Mouse (Mus musculus): ENCODE measurements around the gene Mycl.

Gene Mycl

DNA sequence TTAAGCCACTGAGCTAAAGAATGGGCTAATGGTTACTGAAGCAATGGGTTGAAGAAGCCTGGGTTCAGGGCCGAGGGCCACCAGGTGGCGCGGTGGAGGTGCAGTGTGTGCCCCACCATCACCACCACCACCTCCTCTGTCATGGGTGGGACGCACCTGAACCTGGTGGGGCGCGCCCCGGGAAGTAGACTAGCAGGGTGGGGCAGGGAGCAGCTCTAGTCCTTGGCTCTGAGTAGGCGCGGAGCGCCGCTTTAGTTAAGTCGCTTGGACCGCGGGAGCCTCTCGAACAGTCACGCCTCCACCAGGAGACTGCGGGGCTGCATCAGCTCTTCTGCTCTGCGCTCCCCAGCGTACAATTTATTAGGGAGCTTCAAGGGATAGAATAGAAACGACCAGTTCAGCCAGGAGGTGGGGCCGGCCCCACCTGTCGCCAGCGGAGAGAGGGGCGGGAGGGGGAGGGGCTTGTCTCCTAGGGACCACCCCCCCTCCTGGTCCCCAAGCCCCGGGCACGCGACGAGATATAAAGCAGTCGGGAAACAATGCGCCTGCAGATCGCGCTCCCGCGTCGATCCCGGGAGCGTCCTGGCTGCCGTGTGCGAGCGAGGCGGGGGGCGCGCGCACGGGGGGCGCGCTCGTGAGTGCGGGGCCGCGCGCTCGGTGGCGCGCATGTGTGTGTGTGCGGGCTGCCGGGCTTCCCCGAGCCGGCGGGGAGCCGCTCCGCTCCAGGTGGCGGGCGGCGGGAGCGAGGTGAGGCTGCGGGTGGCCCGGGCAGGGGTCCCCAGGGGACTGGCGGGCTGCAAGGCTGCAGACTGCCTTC lies at the start of gene Mycl:
Mycl (plus strand) TSS at position 249 of the 817 bp plus-strand sequence.
- peak; percentile 42 for DNase-seq (ENCODE audit: low spot score)

DNA sequence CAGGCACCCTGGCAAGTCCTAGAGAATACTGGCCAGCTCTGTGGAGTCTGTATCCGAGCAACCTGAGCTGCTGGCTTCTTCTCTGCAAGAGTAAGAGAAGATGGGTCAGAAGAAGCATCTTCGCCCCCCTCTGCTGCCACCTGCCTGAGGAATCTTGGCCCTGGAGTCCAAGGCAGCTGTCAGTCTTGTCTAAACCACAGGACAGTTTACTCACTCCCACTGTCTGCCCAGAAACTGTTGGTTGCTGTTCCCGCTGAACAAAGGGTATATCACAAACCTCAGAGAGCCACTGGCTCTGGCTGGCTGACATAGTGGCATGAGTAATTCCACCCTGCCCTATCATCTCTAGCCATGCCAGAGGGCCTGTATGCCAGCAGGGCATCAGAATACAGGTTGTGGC lies 48.2 kb upstream of the Mycl start:
- DNase-seq (ENCODE audit: low spot score), result no peak

- DNase-seq (ENCODE audit: low spot score), result no peak
These were observed 46.4 kb upstream of the Mycl start for GRCm38 (mm10) chr4:122949096-122949495.

DNA sequence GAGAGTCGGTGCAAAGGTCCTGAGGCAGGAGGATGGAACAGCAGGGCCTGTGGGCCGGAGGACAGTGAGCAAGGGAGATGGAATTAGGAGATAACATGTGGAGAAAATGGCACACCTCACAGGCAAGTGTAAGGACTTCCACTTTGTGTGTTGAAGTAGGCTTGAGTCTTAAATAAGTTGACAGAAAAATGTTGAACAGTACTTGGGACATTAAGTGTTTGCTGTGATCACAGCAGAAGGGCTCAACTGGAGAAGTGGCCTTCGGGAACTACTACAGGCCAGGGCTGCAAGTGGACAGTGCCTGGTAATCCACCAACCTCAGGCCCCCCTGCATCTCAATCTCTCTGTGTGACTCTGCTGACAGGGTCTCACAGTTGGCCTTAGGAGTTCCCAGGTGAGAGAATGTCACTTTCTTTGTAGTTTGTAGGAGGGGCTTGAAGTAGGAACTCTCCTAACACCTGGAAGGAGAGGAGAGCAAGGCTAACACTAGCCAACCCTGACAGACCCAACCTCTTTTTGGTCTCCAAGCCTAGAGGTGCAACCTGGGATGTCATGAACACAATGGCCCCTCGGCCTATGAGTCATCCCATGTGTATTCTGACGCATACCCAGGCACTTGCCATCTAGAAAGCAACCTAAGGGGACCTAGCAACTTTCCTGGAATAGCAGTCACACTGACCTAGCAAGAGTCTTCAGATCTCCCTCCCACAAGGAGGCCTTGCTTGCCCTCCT lies 40.6 kb upstream of the Mycl start:
- no peak for DNase-seq (ENCODE audit: low spot score)

- DNase-seq (ENCODE audit: low spot score), result peak; percentile 80
These were observed 39.9 kb upstream of the Mycl start for GRCm38 (mm10) chr4:122955412-122956136.

- DNase-seq (ENCODE audit: low spot score), result no peak
These were observed 39.2 kb upstream of the Mycl start for GRCm38 (mm10) chr4:122956301-122956700.

DNA sequence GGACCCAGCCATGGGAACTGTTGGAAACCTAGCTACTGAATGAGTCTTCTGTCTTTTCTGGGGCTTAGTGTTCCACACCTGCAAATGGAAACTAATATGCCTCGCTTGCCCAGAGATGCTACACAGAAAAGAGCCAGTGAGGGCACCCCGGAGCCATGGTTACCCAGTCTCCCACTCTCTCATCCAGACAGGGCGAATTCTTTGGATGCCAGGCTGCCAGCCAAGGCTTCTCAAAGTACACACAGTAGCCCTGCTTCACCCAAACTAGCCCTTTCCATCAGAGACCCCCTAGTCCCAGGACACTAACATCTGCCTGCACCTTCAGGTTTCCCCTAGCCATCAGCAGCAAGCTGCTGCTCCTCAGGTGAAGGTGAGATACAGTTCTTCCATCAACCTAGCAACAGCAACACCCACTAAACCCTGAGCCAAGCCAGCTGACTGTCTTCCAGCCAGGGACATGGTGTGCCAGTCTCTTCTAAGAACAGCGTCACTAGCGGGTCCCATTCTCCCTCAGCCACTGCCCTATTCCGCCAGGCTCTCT lies 36.9 kb upstream of the Mycl start:
- no peak for DNase-seq (ENCODE audit: low spot score)

- DNase-seq (ENCODE audit: low spot score), result no peak
These were observed 35.6 kb upstream of the Mycl start for GRCm38 (mm10) chr4:122959816-122960215.

GRCm38 (mm10) chr4:122960321-122961099 lies 34.9 kb upstream of the Mycl start:
- no peak for DNase-seq (ENCODE audit: low spot score)

- no peak for DNase-seq (ENCODE audit: low spot score)
These were observed 34.3 kb upstream of the Mycl start, which contains the start of gene Mfsd2a for GRCm38 (mm10) chr4:122961100-122961567. Gene Mfsd2a, minus strand, starts transcription at chr4:122961188.

DNA sequence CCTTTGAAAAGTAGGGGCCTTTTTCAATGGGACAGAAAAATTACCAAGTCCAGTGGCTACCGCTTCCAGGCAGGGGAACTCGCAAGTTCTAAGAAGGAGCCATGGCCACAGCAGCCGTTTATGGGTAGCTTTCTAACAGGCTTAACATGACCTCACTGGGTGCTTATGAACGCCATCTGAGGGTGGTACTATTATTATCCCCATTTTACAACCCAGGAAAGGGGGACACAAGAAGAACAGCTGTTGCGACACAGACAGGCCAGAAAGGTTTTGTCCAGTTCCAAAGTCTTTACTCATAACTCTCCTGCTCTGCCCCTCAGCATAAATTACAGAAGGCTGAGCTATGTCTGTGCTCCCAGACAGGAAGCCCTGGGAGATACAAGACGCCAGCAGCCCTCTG lies 33.9 kb upstream of the Mycl start:
- no peak for DNase-seq (ENCODE audit: low spot score)

DNA sequence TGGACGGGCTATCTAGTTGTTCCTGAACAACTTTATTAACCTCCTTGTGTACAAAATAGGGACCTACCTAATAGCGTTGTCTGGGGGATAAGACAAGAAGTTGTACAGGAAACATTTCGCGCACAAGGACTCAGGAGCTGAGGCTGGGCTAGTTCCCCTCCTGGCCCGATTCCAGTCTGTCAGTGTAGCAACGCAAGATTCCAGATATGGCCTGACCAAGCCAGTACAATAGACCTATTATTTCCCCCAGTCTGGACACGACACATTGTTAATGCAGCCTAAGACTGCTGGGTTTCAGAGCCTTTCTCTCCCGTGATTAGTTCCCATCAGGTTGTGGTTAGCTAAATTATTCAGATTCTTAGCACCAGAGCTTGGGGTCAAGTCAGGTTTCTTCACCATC lies 32.7 kb upstream of the Mycl start:
- no peak for DNase-seq (ENCODE audit: low spot score)

DNA sequence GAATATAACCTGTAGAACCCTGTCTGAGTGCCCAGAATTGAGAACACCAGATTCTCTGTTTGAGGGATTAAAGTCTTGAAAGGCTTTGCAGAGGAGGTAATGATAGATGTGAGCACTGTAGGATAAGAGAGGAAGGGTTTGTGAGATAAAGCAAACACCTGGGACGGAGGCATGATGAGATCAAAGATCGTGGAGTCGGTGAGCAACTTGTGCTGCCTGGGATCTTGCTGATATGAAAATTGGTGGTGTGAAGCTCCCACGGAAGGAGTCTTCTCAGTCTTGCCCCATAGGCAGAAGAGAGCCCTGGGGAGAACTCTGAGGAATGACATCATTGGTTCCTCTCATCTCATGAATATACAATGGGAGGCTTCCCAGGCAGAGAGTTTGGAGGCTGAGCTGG lies 27.3 kb upstream of the Mycl start:
- DNase-seq (ENCODE audit: low spot score), result no peak

- no peak for DNase-seq (ENCODE audit: low spot score)
These were observed 24.3 kb upstream of the Mycl start for GRCm38 (mm10) chr4:122971191-122971590.

DNA sequence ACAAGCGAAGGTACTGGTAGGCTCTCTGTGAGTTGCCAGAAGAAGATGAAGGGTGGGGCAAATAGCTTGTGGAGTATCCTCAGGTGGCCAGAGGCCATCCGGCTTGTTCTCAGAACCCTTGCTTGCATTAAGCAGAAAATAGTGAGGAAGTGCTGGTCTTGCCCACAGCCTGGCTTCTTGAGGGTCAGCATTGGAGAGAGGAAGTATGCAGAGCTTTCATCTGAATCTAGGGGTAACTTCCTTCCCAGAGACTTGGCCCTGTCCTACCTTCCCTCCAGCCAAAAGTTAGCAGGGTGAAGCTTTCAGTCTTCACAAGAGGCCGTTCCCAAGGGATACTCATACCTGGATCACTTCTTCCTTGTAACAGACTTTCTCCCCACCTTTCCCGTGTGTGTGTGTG lies 23.8 kb upstream of the Mycl start:
- no peak for DNase-seq (ENCODE audit: low spot score)

DNA sequence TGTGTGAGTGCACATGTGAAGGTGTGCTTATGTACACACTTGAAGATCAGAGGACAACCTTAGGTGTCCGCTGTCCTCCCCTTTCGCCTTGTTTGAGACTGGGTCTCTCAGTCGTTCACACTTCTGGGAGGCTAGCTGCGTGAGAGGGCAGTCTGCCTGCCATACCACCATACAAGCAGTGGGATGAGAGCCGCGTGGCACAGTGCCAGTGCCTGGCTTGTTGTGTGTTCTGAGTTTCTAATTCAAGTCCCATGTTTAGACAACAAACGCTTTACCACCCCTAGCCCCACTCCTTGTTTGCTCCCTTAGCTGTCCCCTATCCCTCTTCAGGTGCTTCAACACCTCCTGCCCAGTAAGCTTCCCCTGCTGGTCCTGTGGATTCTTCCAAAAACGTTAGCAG lies 23.4 kb upstream of the Mycl start:
- no peak for DNase-seq (ENCODE audit: low spot score)

GRCm38 (mm10) chr4:122974976-122975520 lies 20.4 kb upstream of the Mycl start:
- DNase-seq (ENCODE audit: low spot score), result no peak

- no peak for DNase-seq (ENCODE audit: low spot score)
These were observed 18.6 kb upstream of the Mycl start for GRCm38 (mm10) chr4:122976885-122977284.

GRCm38 (mm10) chr4:122978850-122979249 lies 16.6 kb upstream of the Mycl start:
- no peak for DNase-seq (ENCODE audit: low spot score)

DNA sequence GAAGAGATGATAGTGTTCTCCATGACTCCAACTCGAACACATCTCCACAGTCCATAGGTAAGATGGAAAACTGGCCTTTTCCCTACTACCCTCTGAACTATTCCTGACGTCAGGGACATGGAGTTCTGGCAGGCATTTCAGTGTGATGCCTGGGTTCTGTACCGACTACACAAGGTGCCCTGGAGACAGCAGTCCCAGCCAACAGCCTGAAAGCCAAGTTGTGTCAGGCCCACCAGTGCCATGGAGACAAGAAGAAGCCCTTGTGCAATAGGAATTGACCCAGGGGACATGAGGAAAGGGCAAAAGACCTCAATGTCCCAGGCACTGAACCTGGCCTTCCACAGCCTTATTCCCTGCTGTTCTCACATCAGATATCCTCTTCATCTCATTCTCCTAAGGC lies 15.6 kb upstream of the Mycl start:
- DNase-seq (ENCODE audit: low spot score), result no peak

- no peak for DNase-seq (ENCODE audit: low spot score)
These were observed 14.8 kb upstream of the Mycl start for GRCm38 (mm10) chr4:122980684-122981083.
